Mouse (Mus musculus) CD4-positive helper T cell, adult 2 months (primary cell): ENCODE measurements around the gene Dlx3.
A peak's percentile ranks its signal among the peaks of the same experiment; 100 is the strongest.

Experiments used
- DNase-seq: peaks from one replicate; pipeline ENCODE4 v3.0.0-alpha.2; 2012; ENCODE audit warnings: low read depth, missing footprints, low spot score

The Dlx3 gene

GRCm38 (mm10) chr11:95119990-95120632, at the start of gene Dlx3:
Gene Dlx3, plus strand, starts transcription at chr11:95120119.
- no peak for DNase-seq

GRCm38 (mm10) chr11:95070140-95071107, 49.5 kb upstream of the Dlx3 start:
- no peak for DNase-seq

- DNase-seq, result no peak
These were observed 48.7 kb upstream of the Dlx3 start for GRCm38 (mm10) chr11:95071266-95071665.

DNA sequence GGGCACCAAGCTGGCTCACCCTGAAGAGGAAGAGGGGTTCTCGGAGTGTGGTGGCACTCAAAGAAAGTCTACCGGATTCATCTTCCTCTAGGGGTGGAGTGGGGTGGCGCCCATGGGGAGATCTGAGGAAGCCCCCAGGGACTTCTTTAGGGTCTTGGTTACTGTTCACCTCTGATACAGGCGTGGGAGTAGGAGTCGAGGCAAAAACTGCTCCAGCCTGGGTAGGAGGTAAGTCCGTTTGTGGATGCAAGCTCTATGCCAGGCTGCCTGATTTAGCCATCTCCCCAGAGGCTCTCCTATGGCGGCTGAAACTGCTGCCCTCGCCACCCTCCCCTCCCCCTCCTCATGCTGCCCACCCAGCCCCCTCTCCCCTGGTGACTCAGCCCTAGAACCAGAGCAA, 47.8 kb upstream of the Dlx3 start:
- no peak for DNase-seq

GRCm38 (mm10) chr11:95072804-95073203, 47.1 kb upstream of the Dlx3 start:
- DNase-seq, result no peak

DNA sequence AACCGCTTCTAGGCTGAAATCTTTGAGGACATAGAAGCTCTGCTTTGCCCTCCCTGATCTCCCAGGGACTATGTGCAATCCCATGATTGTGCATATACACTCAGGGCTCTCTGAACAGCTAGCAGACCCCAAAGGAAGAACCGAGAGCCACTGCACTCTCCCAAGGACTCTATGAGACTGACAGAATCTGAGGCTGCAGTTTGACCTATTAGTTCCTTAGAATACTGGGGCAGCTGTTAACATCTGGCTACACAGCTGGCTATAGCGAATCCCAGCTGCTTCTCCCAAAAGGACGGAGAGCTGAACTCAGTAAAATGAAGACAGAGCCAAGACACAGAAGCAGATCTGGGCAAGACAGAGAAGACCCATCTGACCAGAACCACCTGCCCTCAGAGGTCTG, 46.1 kb upstream of the Dlx3 start:
- DNase-seq, result no peak

DNA sequence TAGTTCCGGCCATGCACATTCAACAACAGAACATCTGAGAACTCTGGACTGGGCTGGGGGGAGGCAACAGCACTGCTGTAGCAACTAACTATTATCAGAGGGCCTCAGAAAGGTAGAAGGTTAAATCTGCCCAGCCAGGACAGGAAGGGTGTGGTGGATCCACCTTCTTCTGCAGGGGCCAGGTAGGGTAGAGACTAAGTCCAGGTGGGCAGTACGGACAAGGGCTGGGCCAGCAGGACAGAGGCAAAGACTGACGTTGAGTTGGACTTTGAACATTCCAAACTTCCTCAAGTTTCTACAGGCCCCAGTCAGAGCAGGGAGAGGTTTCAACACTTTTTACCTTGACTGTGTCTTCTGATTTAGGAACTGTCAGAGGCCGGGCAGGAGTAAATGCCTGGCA, 45.2 kb upstream of the Dlx3 start:
- no peak for DNase-seq

GRCm38 (mm10) chr11:95075197-95076040, 44.5 kb upstream of the Dlx3 start:
- no peak for DNase-seq

GRCm38 (mm10) chr11:95076041-95076535, 43.8 kb upstream of the Dlx3 start:
- peak; percentile 73 for DNase-seq

DNA sequence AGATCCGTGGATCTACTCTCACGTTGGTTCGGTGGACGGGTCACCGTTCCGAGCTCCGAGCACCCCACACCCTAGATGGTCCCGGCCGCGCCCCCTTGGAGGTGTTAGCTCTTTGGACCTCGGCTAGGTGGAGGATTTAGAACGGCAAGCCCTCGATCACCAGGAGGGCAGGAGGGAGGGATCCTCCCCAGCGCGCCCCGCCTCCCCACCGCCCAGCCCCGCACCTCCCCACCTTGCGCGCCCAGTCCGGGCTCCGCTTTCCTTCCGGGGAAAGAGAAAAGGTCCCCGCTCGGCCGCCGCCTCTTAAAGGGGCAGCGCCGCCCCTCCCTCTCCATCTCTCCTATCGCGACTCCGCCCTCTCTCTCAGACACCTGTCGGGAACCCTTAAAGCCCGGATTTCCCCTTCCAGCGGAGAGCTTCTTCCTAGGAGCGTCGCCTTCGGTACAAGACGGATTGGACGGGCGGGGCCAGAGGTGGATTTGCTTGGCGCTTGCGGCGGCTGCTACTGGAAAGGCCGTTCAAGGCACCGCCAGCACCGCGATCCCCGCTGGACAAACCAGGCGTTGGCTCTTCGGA, 43.3 kb upstream of the Dlx3 start, which contains the start of gene Itga3:
Gene Itga3 (minus strand): TSS at position 266 of the 576 bp plus-strand sequence.
- DNase-seq, result peak; percentile 70

DNA sequence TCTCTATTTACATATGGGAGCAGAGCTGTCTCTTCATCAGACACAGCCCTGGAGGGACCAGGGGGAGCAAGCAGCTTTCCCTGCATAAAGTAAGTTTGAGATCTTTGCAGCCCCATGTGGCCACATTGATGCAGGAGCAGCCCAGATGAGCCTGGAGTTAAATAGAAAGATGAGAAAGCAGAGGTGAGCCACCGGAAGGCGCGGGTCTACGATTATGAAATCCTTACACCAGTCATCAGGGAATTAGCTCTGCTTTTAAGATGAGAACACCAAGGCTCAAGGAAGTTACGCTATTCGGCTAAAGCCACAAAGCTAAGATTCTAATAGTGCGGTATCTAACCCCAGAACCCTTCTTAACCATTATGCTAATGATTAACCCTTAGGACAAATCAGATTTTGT, 42.0 kb upstream of the Dlx3 start:
- no peak for DNase-seq

DNA sequence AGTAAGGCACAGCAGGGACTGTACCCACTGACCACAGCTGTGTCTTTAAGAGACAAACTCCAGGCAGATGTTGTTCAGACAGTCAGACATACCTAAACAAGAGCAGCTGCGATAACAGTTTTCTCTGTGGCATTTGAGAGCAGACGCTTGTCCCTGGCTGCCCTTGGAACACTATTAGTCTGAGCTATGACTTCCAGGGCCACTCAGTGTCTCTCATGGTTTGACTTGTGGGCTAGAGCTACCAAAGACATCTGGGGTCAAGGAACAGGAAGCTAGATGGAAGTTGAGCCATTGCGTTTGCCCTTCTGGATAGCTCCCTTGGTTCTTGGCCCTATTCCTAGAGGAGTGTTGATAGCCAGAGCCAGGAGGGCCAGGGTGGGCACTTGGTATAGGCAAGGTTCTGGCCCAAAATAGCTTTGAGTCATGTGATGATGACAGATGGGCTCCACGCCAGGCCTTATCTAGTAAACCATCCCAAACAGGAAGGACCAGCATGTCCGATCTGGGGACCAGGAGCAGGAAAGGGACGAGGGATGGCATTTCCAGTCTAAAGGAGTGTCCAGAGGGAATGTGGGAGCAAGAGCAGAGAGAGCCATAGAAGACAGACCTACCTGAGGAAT, 40.6 kb upstream of the Dlx3 start:
- DNase-seq, result no peak

DNA sequence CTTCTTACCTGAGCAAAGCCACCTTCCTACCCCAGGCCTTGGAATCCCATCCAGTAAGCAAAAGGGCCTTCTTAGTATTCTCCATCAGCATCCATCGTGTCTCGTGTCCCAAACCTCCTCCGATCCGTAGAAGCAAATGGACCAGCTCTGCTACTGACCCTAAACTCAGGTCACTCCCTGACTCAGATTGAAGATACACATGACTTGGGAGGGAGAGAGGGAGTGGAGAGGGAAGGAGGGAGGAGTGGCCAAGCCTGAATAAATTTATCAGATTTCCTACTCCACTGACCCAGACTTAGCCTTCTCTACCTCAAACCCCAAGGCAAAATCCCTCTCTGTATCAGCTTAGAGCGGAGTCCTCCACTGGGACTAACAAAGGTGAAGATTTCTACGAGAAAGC, 39.1 kb upstream of the Dlx3 start:
- DNase-seq, result no peak

DNA sequence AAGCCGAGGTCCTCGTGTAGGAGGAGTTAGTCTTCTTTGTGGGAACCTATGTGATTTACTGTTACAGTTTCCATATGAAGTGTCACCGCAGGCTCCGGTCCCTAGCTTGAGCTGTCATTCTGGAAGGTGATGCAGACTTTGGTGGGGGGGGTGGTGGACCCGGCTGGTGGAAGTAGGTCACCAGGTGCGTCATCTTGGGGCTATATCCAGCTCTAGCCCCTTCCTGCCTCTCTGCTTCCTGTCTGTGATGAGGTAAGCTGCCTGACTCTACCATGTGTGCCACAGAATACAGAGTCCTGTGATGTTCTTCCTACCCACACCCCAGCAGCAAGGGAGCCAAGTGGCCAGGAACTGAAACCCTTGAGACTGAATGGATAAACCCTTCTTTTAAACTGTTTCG, 37.0 kb upstream of the Dlx3 start:
- peak; percentile 26 for DNase-seq

- no peak for DNase-seq
These were observed 35.7 kb upstream of the Dlx3 start for GRCm38 (mm10) chr11:95084175-95084574.

DNA sequence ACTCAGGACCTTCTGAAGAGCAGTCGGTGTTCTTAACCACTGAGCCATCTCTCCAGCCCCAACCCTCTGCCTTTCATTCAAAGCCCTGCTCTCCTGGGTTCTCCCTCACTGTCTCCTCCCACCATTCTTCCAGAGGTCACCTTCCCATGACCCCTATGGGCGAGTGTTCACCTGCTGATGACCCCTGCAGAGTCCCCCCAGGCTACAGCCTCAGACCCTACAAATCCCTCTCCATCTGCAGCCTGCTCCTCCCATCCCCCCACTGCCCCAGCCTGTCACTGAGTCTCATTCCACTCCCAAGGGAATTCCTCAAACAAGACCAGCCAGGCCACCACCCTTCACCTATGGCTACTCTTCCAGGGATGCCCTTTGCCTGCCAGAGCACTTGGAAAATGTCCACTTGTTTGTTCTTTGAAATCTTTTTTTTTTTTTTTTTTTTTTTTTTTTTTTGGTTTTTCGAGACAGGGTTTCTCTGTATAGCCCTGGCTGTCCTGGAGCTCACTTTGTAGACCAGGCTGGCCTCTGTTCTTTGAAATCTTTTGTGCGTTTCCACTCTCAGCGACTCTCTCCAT, 35.0 kb upstream of the Dlx3 start:
- DNase-seq, result no peak

GRCm38 (mm10) chr11:95085710-95086109, 34.2 kb upstream of the Dlx3 start:
- no peak for DNase-seq

DNA sequence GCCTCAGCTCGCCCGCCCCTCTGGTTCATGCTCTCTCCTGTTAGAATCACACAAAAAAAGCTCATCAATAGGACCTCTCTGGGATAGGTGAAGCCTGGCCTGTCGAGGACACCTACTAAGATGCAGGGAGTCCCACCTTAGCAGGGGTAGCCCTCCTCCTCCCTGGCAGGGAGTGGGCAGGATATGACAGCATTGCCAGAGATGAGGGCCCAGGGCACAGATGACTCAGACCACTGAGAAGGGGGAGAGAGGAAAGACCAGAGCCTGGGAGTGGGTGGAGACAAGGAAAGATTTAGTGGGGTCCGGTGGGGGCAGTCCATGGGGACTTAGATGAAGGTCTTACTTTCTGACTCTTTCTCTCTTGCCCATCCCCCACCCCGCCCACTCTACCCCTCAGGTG, 33.7 kb upstream of the Dlx3 start:
- no peak for DNase-seq

DNA sequence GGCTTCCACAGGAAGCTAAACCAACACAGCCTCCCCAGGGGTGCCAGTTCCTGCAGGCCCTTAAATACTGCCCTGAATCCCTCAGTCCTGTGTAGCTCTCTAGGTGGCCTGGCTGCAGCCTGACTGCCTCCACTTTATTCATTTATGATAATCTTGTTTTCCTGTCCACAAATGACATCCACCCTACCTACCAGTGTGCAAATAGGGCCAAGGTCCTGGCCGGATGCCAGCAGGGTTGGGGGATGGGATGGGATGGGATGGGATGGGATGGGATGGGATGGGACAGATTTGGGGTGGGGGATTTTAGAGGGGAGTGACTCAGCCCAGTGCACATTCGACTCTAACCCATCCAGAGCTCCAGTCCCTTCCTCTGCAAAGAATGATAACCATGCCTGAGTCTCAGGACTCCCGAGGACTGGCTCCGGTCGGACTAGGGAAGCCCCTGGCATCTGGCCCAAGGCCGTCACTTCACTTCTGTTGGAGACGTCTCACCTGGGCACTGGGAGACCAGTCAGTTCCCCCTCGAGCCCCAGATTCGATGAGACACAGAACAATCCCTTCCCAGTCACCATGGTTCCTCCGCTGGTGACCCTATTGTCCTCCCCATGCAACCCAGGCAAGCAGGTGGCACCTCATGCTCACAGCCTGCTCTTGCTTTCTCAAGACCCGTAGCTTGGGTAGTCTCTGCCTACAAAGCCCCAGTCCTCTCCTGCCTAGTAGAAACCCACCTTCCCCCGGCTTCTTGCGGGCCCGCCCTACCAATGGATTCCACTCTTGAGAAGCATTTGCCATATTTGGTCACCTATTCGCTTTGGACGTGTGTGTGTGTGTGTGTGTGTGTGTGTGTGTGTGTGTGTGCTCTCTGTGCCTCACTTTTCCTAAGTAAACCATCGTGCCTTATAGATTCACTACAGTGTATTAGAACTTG, 32.4 kb upstream of the Dlx3 start:
- no peak for DNase-seq
